9 mouse cellular contexts compared by ENCODE assay signal in the genomic region with DNA sequence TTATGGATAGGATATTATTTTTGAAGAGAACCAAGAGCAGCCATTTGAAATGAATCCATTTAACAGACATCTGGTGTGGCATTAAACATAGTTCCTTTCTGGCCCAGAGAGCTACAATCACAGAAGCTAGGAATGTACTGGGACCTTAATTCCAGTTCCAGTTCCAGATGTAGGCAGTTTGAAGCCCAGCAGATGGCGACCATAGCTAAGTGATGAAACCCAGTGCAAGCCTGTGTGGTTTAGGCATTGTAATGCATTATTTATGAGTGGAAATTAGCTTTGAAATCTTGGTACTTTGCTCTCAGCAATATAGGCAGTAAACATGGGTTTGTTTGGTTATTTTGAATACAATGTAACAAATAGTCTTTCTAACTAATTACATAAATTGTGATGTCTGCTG.
DNase-seq lines count a peak whose midpoint lies in the region; ATAC-seq and TF ChIP-seq lines count a peak whose summit lies in the region.
"Had no signal": no experiment of that assay in that cellular context is flagged by ENCODE, and none has a peak within 500 bp of the region (broad histone marks: within the 10 kb centered on the region; RNA-seq: fewer than 3 reads in every experiment).

No protein-coding gene starts in this region.

- DNase-seq in forebrain, embryonic 11.5 days (ENCODE audit: low spot score), result no peak
- DNase-seq in forebrain, embryonic 10.5 days (ENCODE audit: extremely low spot score, low spot score), result no peak
- DNase-seq in embryo, embryonic 10.5 days (ENCODE audit: low spot score), result peak; percentile 56
- peak; percentile 68 for DNase-seq in hindbrain, postnatal 0 days (ENCODE audit: low spot score)
- peak; percentile 25 for DNase-seq in left cerebral cortex, postnatal 4 days
- DNase-seq in stomach, postnatal 0 days (ENCODE audit: low spot score), result no peak
- no peak for DNase-seq in adrenal gland, postnatal 25 days
- no peak for DNase-seq in heart, postnatal 14 days

- H3K27me3 ChIP-seq in forebrain, embryonic 11.5 days (ENCODE audit: control insufficient read depth, insufficient read depth, low read length), result no peaks in the 10 kb centered on the region
- H3K27me3 ChIP-seq in forebrain, embryonic 10.5 days (ENCODE audit: poor library complexity, severe bottlenecking), result no peaks in the 10 kb centered on the region
- H3K27me3 ChIP-seq in hindbrain, postnatal 0 days (ENCODE audit: insufficient read depth, low read length), result no peaks in the 10 kb centered on the region
- H3K27me3 ChIP-seq in stomach, postnatal 0 days (ENCODE audit: control insufficient read depth, insufficient read depth, low read length), result no peaks in the 10 kb centered on the region
- H3K27me3 ChIP-seq: liver, embryonic 15.5 days had no signal

- TF ChIP-seq EP300 in stomach, postnatal 0 days (optimal IDR thresholded peaks at IDR 0.05), result no peak

- intact Hi-C loops in left cerebral cortex, postnatal 4 days (cut with DNase I), result loop anchor here (2.0 kb wide), 1 partner anchor 710 kb away; no protein-coding TSS in a partner anchor
- intact Hi-C loops in heart, postnatal 14 days (cut with DNase I), result no loop called here

- H3K9ac ChIP-seq in forebrain, embryonic 11.5 days (ENCODE audit: low read length), result no peak overlapping the region
- H3K9ac ChIP-seq in hindbrain, postnatal 0 days (replicated peaks; ENCODE audit: low read length), result no peak overlapping the region
- no peak overlapping the region for H3K9ac ChIP-seq in stomach, postnatal 0 days (ENCODE audit: low read length)
- H3K9ac ChIP-seq: liver, embryonic 15.5 days had no signal

- no peak overlapping the region for H3K4me3 ChIP-seq in forebrain, embryonic 11.5 days (ENCODE audit: low read depth, low read length)
- no peak overlapping the region for H3K4me3 ChIP-seq in forebrain, embryonic 10.5 days
- no peak overlapping the region for H3K4me3 ChIP-seq in hindbrain, postnatal 0 days (ENCODE audit: low read length)
- no peak overlapping the region for H3K4me3 ChIP-seq in stomach, postnatal 0 days (ENCODE audit: low read depth, low read length)
- H3K4me3 ChIP-seq: liver, embryonic 15.5 days had no signal

- 21% methylated on average over 1 of the region's 1 CpGs for WGBS in forebrain, embryonic 11.5 days
- WGBS in forebrain, embryonic 10.5 days, result 31% methylated on average over 1 of the region's 1 CpGs
- 10% methylated on average over 1 of the region's 1 CpGs for WGBS in hindbrain, postnatal 0 days
- WGBS in stomach, postnatal 0 days, result 14% methylated on average over 1 of the region's 1 CpGs

- no peak overlapping the region for H3K27ac ChIP-seq in forebrain, embryonic 11.5 days (ENCODE audit: low read depth, low read length)
- no peak overlapping the region for H3K27ac ChIP-seq in forebrain, embryonic 10.5 days
- H3K27ac ChIP-seq in hindbrain, postnatal 0 days, result no peak overlapping the region
- no peak overlapping the region for H3K27ac ChIP-seq in stomach, postnatal 0 days (replicated peaks)
- H3K27ac ChIP-seq: liver, embryonic 15.5 days had no signal

- no peaks in the 10 kb centered on the region for H3K9me3 ChIP-seq in forebrain, embryonic 11.5 days (ENCODE audit: control insufficient read depth, low read length)
- H3K9me3 ChIP-seq in forebrain, embryonic 10.5 days, result no peaks in the 10 kb centered on the region
- no peaks in the 10 kb centered on the region for H3K9me3 ChIP-seq in hindbrain, postnatal 0 days (ENCODE audit: low read length)
- H3K9me3 ChIP-seq in stomach, postnatal 0 days (ENCODE audit: control insufficient read depth, low read length), result no peaks in the 10 kb centered on the region
- H3K9me3 ChIP-seq: liver, embryonic 15.5 days had no signal

- peak; percentile 87 for ATAC-seq in forebrain, embryonic 11.5 days (replicated peaks; ENCODE audit: low FRiP score)
- peak; percentile 69; the same call in 1 of the 2 replicates for ATAC-seq in hindbrain, postnatal 0 days
- no peak for ATAC-seq in stomach, postnatal 0 days (ENCODE audit: low FRiP score, low TSS enrichment)

- no peak overlapping the region for H3K4me2 ChIP-seq in forebrain, embryonic 11.5 days (ENCODE audit: low read depth, low read length, severe bottlenecking)
- no peak overlapping the region for H3K4me2 ChIP-seq in hindbrain, postnatal 0 days (ENCODE audit: low read depth, low read length)
- H3K4me2 ChIP-seq in stomach, postnatal 0 days (replicated peaks; ENCODE audit: low read depth), result no peak overlapping the region
- H3K4me2 ChIP-seq: liver, embryonic 15.5 days had no signal

- no peaks in the 10 kb centered on the region for H3K4me1 ChIP-seq in forebrain, embryonic 11.5 days (replicated peaks; ENCODE audit: control insufficient read depth, insufficient read depth, low read length)
- H3K4me1 ChIP-seq in forebrain, embryonic 10.5 days, result no peaks in the 10 kb centered on the region
- no peaks in the 10 kb centered on the region for H3K4me1 ChIP-seq in hindbrain, postnatal 0 days (ENCODE audit: insufficient read depth, low read length)
- no peaks in the 10 kb centered on the region for H3K4me1 ChIP-seq in stomach, postnatal 0 days (replicated peaks; ENCODE audit: control insufficient read depth, insufficient read depth)
- H3K4me1 ChIP-seq: liver, embryonic 15.5 days had no signal

- H3K36me3 ChIP-seq in forebrain, embryonic 11.5 days (ENCODE audit: control insufficient read depth, insufficient read depth, low read length), result no peaks in the 10 kb centered on the region
- no peaks in the 10 kb centered on the region for H3K36me3 ChIP-seq in forebrain, embryonic 10.5 days (replicated peaks)
- no peaks in the 10 kb centered on the region for H3K36me3 ChIP-seq in hindbrain, postnatal 0 days (ENCODE audit: insufficient read depth, low read length)
- no peaks in the 10 kb centered on the region for H3K36me3 ChIP-seq in stomach, postnatal 0 days (ENCODE audit: control insufficient read depth, insufficient read depth, low read length)
- H3K36me3 ChIP-seq: liver, embryonic 15.5 days had no signal

- TF ChIP-seq CTCF in hindbrain, postnatal 0 days (IDR thresholded peaks at IDR 0.05; ENCODE audit: low read depth), result peak; percentile 68
- TF ChIP-seq CTCF in stomach, postnatal 0 days (IDR thresholded peaks at IDR 0.05; ENCODE audit: low read depth), result peak; percentile 59

Comparison
In these comparisons a context has a peak if more than half of its experiments do, and no peak if none do; other contexts are left out.
1. DNase-seq: peak in embryo, embryonic 10.5 days (single experiment), hindbrain, postnatal 0 days (single experiment) and left cerebral cortex, postnatal 4 days (single experiment); none in forebrain, embryonic 11.5 days (single experiment), forebrain, embryonic 10.5 days (single experiment), stomach, postnatal 0 days (single experiment), adrenal gland, postnatal 25 days (single experiment) and heart, postnatal 14 days (0 of 2).